Mouse (Mus musculus): Measurements from ENCODE around the gene Svs2. TPM values are rescaled to one million over a fixed set of nuclear protein-coding genes. Genes with fewer than 3 reads are reported as not detected.

The Svs2 gene
- not detected in 2 replicates for polyA plus RNA-seq (2012; rRNA removed)

DNA sequence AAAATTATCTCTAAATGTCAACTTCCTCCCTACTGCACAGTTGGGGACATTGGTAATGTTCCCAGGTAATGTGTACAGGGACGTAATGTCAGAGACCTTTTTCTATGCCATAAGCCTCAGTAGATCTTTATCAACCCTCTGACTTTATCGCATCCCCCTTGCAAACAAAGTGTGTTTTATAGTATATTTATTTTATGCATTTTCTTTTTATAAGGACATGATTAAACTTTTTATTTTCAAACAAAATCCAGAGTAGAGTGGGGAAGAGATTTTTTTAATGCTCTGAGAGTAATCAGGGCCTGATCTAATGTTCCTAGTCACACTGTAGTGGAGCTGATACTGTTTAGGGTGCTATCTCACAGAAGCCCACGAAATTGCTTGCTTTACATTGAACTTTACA lies at the start of gene Svs2:
Gene Svs2, minus strand, starts transcription at position 101 of the 400 bp plus-strand sequence.

GRCm38 (mm10) chr2:164278359-164278758 lies 40.1 kb upstream of the Svs2 start, which contains the start of gene Svs4:
Svs4 (minus strand) TSS chr2:164278459.

DNA sequence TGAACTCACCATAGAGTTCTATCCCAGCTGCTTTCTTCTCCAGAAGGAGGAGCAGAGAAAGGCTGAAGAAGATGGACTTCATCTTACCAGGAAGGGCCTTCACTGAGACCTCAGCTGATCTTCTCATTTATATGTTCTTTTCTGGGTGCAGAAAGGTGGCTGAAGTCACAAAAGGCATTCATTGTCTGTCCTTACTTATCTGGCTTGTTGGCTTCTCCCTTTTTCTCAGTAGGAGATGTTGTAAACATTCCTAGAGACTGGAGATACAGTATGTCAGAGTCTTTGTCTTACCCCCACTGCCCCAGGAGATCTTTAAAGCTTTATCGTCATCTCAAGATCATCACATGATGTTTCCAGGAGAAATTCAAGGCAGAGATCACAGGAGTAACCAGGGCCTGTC lies 18.3 kb upstream of the Svs2 start, which contains the start of gene Svs3b:
Gene Svs3b, minus strand, starts transcription at position 101 of the 400 bp plus-strand sequence.

DNA sequence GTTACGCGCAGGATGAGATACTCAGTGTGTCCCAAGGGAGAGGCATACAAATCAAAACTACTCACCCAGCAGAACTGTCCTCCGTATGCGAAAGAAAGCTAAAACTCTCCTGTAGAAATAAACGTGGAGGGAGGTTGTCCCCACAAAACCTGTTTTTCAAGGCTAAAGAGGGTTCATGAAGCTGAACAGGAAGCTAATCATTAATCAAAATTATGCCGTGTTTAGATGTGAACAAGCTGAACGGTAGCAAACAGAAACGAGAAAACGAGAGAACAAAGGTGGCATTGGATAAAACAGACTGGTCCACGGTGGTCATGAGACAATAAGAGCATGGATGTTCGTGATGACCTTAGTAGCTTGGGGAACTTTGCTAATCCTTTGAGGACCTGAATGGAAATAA lies 16.7 kb downstream of the Svs2 start, which contains the start of gene Wfdc15b:
Gene Wfdc15b, minus strand, starts transcription at position 139 of the 400 bp plus-strand sequence.

DNA sequence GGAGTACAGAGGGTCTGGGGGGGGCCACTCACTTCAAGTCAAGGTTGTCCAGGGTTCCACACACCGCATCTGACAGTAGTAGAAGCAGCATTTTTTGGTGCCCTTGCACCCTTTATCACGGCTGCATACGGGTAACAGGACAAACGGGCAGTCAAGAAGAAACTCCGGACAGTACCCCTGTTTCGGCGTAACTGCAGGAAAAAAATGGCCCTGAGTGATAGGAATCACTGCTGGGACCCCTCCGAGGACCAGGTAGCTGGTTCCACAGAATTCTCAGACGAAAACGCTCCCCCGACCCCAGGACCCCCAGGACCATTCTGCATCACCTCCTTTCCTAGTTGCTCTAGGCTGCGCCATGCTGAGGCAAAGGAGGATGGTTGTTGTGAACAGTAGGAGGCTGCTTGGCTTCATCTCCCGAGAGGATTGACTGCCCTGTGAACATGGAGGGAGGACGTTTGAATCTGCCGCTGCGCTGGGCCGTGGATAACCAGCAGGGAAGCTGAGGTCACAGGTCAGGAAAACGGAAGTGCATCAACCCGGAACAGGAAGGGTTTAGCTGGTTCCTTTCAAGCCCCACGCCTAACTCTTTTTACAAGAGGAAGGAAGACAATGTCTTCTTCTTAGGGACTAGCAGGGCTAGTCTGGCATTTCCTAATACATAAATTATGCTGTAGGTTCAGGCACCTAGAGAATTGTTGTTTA lies 38.5 kb downstream of the Svs2 start, which contains the start of gene Wfdc15a:
Gene Wfdc15a, minus strand, starts transcription at position 505 of the 702 bp plus-strand sequence.

DNA sequence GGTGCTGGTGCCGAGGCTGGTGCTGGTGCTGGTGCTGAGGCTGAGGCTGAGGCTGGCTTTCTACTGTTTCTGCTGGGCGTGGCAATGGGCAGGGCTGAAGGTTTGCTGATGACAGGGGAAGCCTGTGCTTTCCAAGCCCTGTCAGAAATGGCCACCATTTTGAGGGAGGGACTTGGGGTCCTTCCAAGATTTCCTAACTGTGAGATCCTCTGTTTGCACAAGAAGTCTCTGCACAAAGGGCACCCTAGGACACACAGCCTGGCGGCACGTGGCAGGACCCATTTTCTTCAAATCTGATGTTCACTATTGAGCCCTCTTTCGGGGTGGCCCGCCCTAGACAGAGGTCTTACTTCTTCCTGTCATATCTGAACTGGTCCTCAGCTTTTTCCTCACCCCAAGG lies 47.7 kb downstream of the Svs2 start, which contains the start of gene Wfdc12:
Gene Wfdc12, minus strand, starts transcription at position 33 of the 400 bp plus-strand sequence.

Other genes starting within 250 kb of the Svs2 start
- 30.7 and 33.5 TPM in 2 replicates for gene Ywhab, start 243.5 kb downstream of the Svs2 start, polyA plus RNA-seq (2012; rRNA removed)
- gene Pabpc1l, start 213.0 kb downstream of the Svs2 start, polyA plus RNA-seq (2012; rRNA removed): 4.8 and 5.4 TPM in 2 replicates
- 11.8 and 14.4 TPM in 2 replicates for gene Stk4, start 168.1 kb downstream of the Svs2 start, polyA plus RNA-seq (2012; rRNA removed)
- 59.8 and 64.6 TPM in 2 replicates for gene Tomm34, start 167.3 kb downstream of the Svs2 start, polyA plus RNA-seq (2012; rRNA removed)
- gene Kcns1, start 67.4 kb downstream of the Svs2 start, polyA plus RNA-seq (2012; rRNA removed): 0.33 and 0.40 TPM in 2 replicates
- not detected in 2 replicates for gene Wfdc5, start 55.7 kb downstream of the Svs2 start, polyA plus RNA-seq (2012; rRNA removed)
- gene Wfdc12, start 47.9 kb downstream of the Svs2 start, polyA plus RNA-seq (2012; rRNA removed): 0.60 TPM in 1 of 2 replicates, not detected in the other
- gene Wfdc15a, start 38.3 kb downstream of the Svs2 start, polyA plus RNA-seq (2012; rRNA removed): not detected in 2 replicates
- gene Wfdc15b, start 16.8 kb downstream of the Svs2 start, polyA plus RNA-seq (2012; rRNA removed): 8.0 and 12.6 TPM in 2 replicates
- gene Svs3b, start 18.2 kb upstream of the Svs2 start, polyA plus RNA-seq (2012; rRNA removed): not detected in 2 replicates
- not detected in 2 replicates for gene Svs4, start 40.0 kb upstream of the Svs2 start, polyA plus RNA-seq (2012; rRNA removed)
- gene Svs3a, start 50.8 kb upstream of the Svs2 start, polyA plus RNA-seq (2012; rRNA removed): not detected in 2 replicates
- gene Svs6, start 78.3 kb upstream of the Svs2 start, polyA plus RNA-seq (2012; rRNA removed): not detected in 2 replicates
- gene Svs5, start 94.3 kb upstream of the Svs2 start, polyA plus RNA-seq (2012; rRNA removed): 0.37 TPM in 1 of 2 replicates, not detected in the other
- gene Slpi, start 150.6 kb upstream of the Svs2 start, polyA plus RNA-seq (2012; rRNA removed): 13.5 and 15.4 TPM in 2 replicates
- 0.08 TPM in 1 of 2 replicates, not detected in the other for gene Rbpjl, start 164.7 kb upstream of the Svs2 start, polyA plus RNA-seq (2012; rRNA removed)
- 0.45 and 0.52 TPM in 2 replicates for gene Matn4, start 166.7 kb upstream of the Svs2 start, polyA plus RNA-seq (2012; rRNA removed)
- 58.9 and 68.8 TPM in 2 replicates for gene Sdc4, start 205.4 kb upstream of the Svs2 start, polyA plus RNA-seq (2012; rRNA removed)
- gene Sys1, start 218.5 kb upstream of the Svs2 start, polyA plus RNA-seq (2012; rRNA removed): 190 and 302 TPM in 2 replicates
- gene Gm20458, start 222.5 kb upstream of the Svs2 start, polyA plus RNA-seq (2012; rRNA removed): 92.2 and 115 TPM in 2 replicates
- gene Trp53tg5, start 235.3 kb upstream of the Svs2 start, polyA plus RNA-seq (2012; rRNA removed): not detected in 2 replicates
- gene Dbndd2, start 247.6 kb upstream of the Svs2 start, polyA plus RNA-seq (2012; rRNA removed): 82.7 and 94.8 TPM in 2 replicates